Mouse (Mus musculus) midbrain, embryonic 14.5 days (tissue): ENCODE data around the gene Pld3. TPM values are rescaled to one million over a fixed set of nuclear protein-coding genes. Genes with fewer than 3 reads are reported as not detected.

Experiments used
- polyA plus RNA-seq: library from polyadenylated mRNA; unstranded; fragments of >200 nt; fragmentation: Nextera tagmentation; extraction: Ambion mirVana; gene quantifications from 2 replicates; pipeline ENCODE4 v1.2.1, GENCODE M21; 2014

The Pld3 gene
- polyA plus RNA-seq, 1 experiment from 2014 or later, result 114 TPM

Other genes with a start within 250 kb of the Pld3 start
- gene Ltbp4, start 215.5 kb downstream of the Pld3 start, polyA plus RNA-seq, result 6.4 and 7.4 TPM in 2 replicates
- gene Shkbp1, start 197.2 kb downstream of the Pld3 start, polyA plus RNA-seq, result 50.4 and 52.5 TPM in 2 replicates
- not detected in 2 replicates for gene Gm20479, start 195.8 kb downstream of the Pld3 start, polyA plus RNA-seq
- gene Sptbn4, start 105.5 kb downstream of the Pld3 start, polyA plus RNA-seq, result 4.1 and 4.7 TPM in 2 replicates
- gene Blvrb, start 105.2 kb downstream of the Pld3 start, polyA plus RNA-seq, result 8.9 and 17.3 TPM in 2 replicates
- gene Sertad3, start 79.5 kb downstream of the Pld3 start, polyA plus RNA-seq, result 6.6 and 9.8 TPM in 2 replicates
- gene Sertad1, start 66.3 kb downstream of the Pld3 start, polyA plus RNA-seq, result 6.0 and 7.5 TPM in 2 replicates
- gene Prx, start 53.9 kb downstream of the Pld3 start, polyA plus RNA-seq, result 0.77 and 0.97 TPM in 2 replicates
- gene Hipk4, start 30.0 kb downstream of the Pld3 start, polyA plus RNA-seq, result 0.43 and 0.78 TPM in 2 replicates
- 26.3 and 35.3 TPM in 2 replicates for gene 2310022A10Rik, start within 50 bp of the Pld3 start, polyA plus RNA-seq
- gene Akt2, start 38.3 kb upstream of the Pld3 start, polyA plus RNA-seq, result 51.0 and 67.0 TPM in 2 replicates
- gene Ttc9b, start 100.7 kb upstream of the Pld3 start, polyA plus RNA-seq, result 71.3 and 104 TPM in 2 replicates
- 19.0 and 24.0 TPM in 2 replicates for gene Map3k10, start 121.4 kb upstream of the Pld3 start, polyA plus RNA-seq
- gene Zfp607b, start 136.1 kb upstream of the Pld3 start, polyA plus RNA-seq, result 15.1 and 15.5 TPM in 2 replicates
- 89.9 and 125 TPM in 2 replicates for gene Zfp60, start 178.2 kb upstream of the Pld3 start, polyA plus RNA-seq